26 mouse cellular contexts compared by ENCODE assay signal in genomic region chr4:47138411-47138810, GRCm38 (mm10). TPM values are rescaled to one million over a fixed set of nuclear protein-coding genes. Genes with fewer than 3 reads are reported as not detected.
DNase-seq lines count a peak whose midpoint lies in the region; ATAC-seq lines count a peak whose summit lies in the region.
"Had no signal": no experiment of that assay in that cellular context is flagged by ENCODE, and none has a peak within 500 bp of the region (broad histone marks: within the 10 kb centered on the region; RNA-seq: fewer than 3 reads in every experiment).

No protein-coding gene starts in this region.

- no peak for ATAC-seq in hindbrain, embryonic 11.5 days (ENCODE audit: low FRiP score)
- no peak for ATAC-seq in lung, embryonic 16.5 days (ENCODE audit: low read depth)
- no peak for ATAC-seq in stomach, embryonic 15.5 days (ENCODE audit: insufficient read depth, low FRiP score, low read depth)
- no peak for ATAC-seq in cerebellum, adult (ENCODE audit: insufficient number of reproducible peaks, low FRiP score, low TSS enrichment)
- ATAC-seq: activated CD4-positive, CD25-positive, alpha-beta regulatory T cell, adult 4 months; forebrain, embryonic 14.5 days; intestine, postnatal 0 days had no signal

- peak overlapping the region; percentile 64 for H3K27ac ChIP-seq in hindbrain, embryonic 10.5 days
- H3K27ac ChIP-seq in hindbrain, embryonic 11.5 days (ENCODE audit: low read depth, low read length) = no peak overlapping the region
- H3K27ac ChIP-seq in lung, embryonic 16.5 days (ENCODE audit: low read length) = peak overlapping the region; percentile 74
- H3K27ac ChIP-seq in stomach, embryonic 15.5 days = peak overlapping the region; percentile 69
- H3K27ac ChIP-seq: hindbrain, embryonic 14.5 days; liver, embryonic 15.5 days; macrophage; neural tube, embryonic 13.5 days had no signal

- DNase-seq in embryo, embryonic 10 days (ENCODE audit: low spot score) = peak; percentile 28
- DNase-seq in embryo, embryonic 10.5 days (ENCODE audit: low spot score) = no peak
- DNase-seq in hindbrain, embryonic 10.5 days (ENCODE audit: low spot score) = no peak
- no peak for DNase-seq in hindbrain, embryonic 11.5 days (ENCODE audit: low spot score)
- DNase-seq in lung, postnatal 36 days = no peak
- DNase-seq: adrenal gland, adult 8-10 months; cerebellum, adult 11 months; cerebellum, adult 9-10 months; cerebellum, postnatal 36 days; layer of hippocampus, adult 9-11 months; lung, embryonic 14.5 days; right cerebral cortex, postnatal 4 days had no signal

- H3K4me2 ChIP-seq in hindbrain, embryonic 11.5 days (replicated peaks; ENCODE audit: low read depth, low read length) = no peak overlapping the region
- H3K4me2 ChIP-seq in lung, embryonic 16.5 days (ENCODE audit: low read depth, low read length) = no peak overlapping the region
- no peak overlapping the region for H3K4me2 ChIP-seq in stomach, embryonic 15.5 days
- H3K4me2 ChIP-seq: heart, embryonic 15.5 days; hindbrain, embryonic 14.5 days; limb, embryonic 12.5 days; liver, embryonic 15.5 days; neural tube, embryonic 13.5 days had no signal

- no peaks in the 10 kb centered on the region for H3K36me3 ChIP-seq in hindbrain, embryonic 10.5 days
- H3K36me3 ChIP-seq in hindbrain, embryonic 11.5 days (ENCODE audit: control insufficient read depth, insufficient read depth, low read length) = no peaks in the 10 kb centered on the region
- no peaks in the 10 kb centered on the region for H3K36me3 ChIP-seq in lung, embryonic 16.5 days (ENCODE audit: control insufficient read depth, insufficient read depth, low read length)
- no peaks in the 10 kb centered on the region for H3K36me3 ChIP-seq in stomach, embryonic 15.5 days
- H3K36me3 ChIP-seq: heart, embryonic 10.5 days; heart, embryonic 15.5 days; limb, embryonic 12.5 days; liver, embryonic 15.5 days; neural tube, embryonic 13.5 days had no signal

- H3K4me1 ChIP-seq in hindbrain, embryonic 10.5 days (replicated peaks) = peaks cover 52% of the 10 kb centered on the region
- H3K4me1 ChIP-seq in hindbrain, embryonic 11.5 days (replicated peaks; ENCODE audit: control insufficient read depth, insufficient read depth, low read length) = 0 out of 2 replicates have a peak, but pooled peaks cover 3% of the 10 kb centered on the region
- peaks cover 20% of the 10 kb centered on the region for H3K4me1 ChIP-seq in lung, embryonic 16.5 days (replicated peaks; ENCODE audit: control insufficient read depth, insufficient read depth, low read length)
- 0 out of 2 replicates have a peak, but pooled peaks cover 7% of the 10 kb centered on the region for H3K4me1 ChIP-seq in stomach, embryonic 15.5 days
- H3K4me1 ChIP-seq: liver, embryonic 15.5 days had no signal

- H3K9ac ChIP-seq in hindbrain, embryonic 11.5 days (ENCODE audit: low read depth, low read length) = no peak overlapping the region
- H3K9ac ChIP-seq in lung, embryonic 16.5 days (ENCODE audit: low read length) = no peak overlapping the region
- H3K9ac ChIP-seq in stomach, embryonic 15.5 days = no peak overlapping the region
- H3K9ac ChIP-seq: heart, embryonic 15.5 days; hindbrain, embryonic 14.5 days; limb, embryonic 12.5 days; liver, embryonic 15.5 days; lung, embryonic 14.5 days; neural tube, embryonic 13.5 days had no signal

- no peaks in the 10 kb centered on the region for H3K9me3 ChIP-seq in hindbrain, embryonic 10.5 days
- no peaks in the 10 kb centered on the region for H3K9me3 ChIP-seq in hindbrain, embryonic 11.5 days (ENCODE audit: control insufficient read depth, low read length)
- no peaks in the 10 kb centered on the region for H3K9me3 ChIP-seq in lung, embryonic 16.5 days (ENCODE audit: control insufficient read depth, low read length)
- no peaks in the 10 kb centered on the region for H3K9me3 ChIP-seq in stomach, embryonic 15.5 days
- H3K9me3 ChIP-seq: heart, embryonic 10.5 days; heart, embryonic 15.5 days; limb, embryonic 12.5 days; liver, embryonic 15.5 days; neural tube, embryonic 13.5 days had no signal

- H3K27me3 ChIP-seq in hindbrain, embryonic 10.5 days (ENCODE audit: insufficient read depth, poor library complexity, severe bottlenecking) = no peaks in the 10 kb centered on the region
- H3K27me3 ChIP-seq in hindbrain, embryonic 11.5 days (ENCODE audit: control insufficient read depth, insufficient read depth, low read length) = no peaks in the 10 kb centered on the region
- H3K27me3 ChIP-seq in lung, embryonic 16.5 days (ENCODE audit: control insufficient read depth, insufficient read depth, low read depth, low read length) = no peaks in the 10 kb centered on the region
- no peaks in the 10 kb centered on the region for H3K27me3 ChIP-seq in stomach, embryonic 15.5 days (replicated peaks)
- H3K27me3 ChIP-seq: CH12.LX; heart, embryonic 15.5 days; limb, embryonic 12.5 days; liver, embryonic 15.5 days; neural tube, embryonic 13.5 days had no signal

- 73% methylated on average over 7 of the region's 7 CpGs for WGBS in hindbrain, embryonic 10.5 days
- WGBS in hindbrain, embryonic 11.5 days = 75% methylated on average over 7 of the region's 7 CpGs
- 68% methylated on average over 7 of the region's 7 CpGs for WGBS in lung, embryonic 16.5 days
- WGBS in stomach, embryonic 15.5 days = 73% methylated on average over 7 of the region's 7 CpGs

- no peak overlapping the region for H3K4me3 ChIP-seq in hindbrain, embryonic 10.5 days
- H3K4me3 ChIP-seq in hindbrain, embryonic 11.5 days (ENCODE audit: low read depth, low read length) = no peak overlapping the region
- no peak overlapping the region for H3K4me3 ChIP-seq in lung, embryonic 16.5 days (ENCODE audit: low read length)
- H3K4me3 ChIP-seq in stomach, embryonic 15.5 days (replicated peaks) = no peak overlapping the region
- H3K4me3 ChIP-seq: heart, embryonic 10.5 days; heart, embryonic 15.5 days; limb, embryonic 12.5 days; liver, embryonic 15.5 days; neural tube, embryonic 13.5 days had no signal

RNA-seq across cellular contexts. Expression of gene Galnt12, which starts 46.7 kb away (rescaled TPM):
- polyA plus RNA-seq in hindbrain, embryonic 10.5 days (2016; fragmentation: Nextera tagmentation; extraction: Ambion mirVana) = 2.5 and 3.6 TPM in 2 replicates
- 2.7 and 2.8 TPM in 2 replicates for polyA plus RNA-seq in hindbrain, embryonic 11.5 days (2014; fragmentation: Nextera tagmentation; extraction: Ambion mirVana)
- polyA plus RNA-seq in lung, embryonic 16.5 days (2015; fragmentation: Nextera tagmentation; extraction: Ambion mirVana) = 7.9 and 8.3 TPM in 2 replicates
- 32.2 and 34.4 TPM in 2 replicates for polyA plus RNA-seq in stomach, embryonic 15.5 days (2015; fragmentation: Nextera tagmentation; extraction: Ambion mirVana)
